Mouse (Mus musculus) thymus, adult 2 months (tissue): ENCODE data around the gene Plek. TPM values are rescaled to one million over a fixed set of nuclear protein-coding genes. Genes with fewer than 3 reads are reported as not detected.

Source experiments
- DNase-seq: peaks from one replicate; pipeline ENCODE4 v3.0.0; 2021
- H3K27ac ChIP-seq: fragments of 200-500 bp; 2 replicates; pipeline ENCODE4 v1.5.1; 2012; ENCODE audit warnings: low read length, control low read depth; ENCODE audit not compliant: control insufficient read depth, insufficient read depth
- H3K27me3 ChIP-seq: fragments of 200-500 bp; 2 replicates; pipeline ENCODE4 v1.6.1; 2012; ENCODE audit warnings: mild to moderate bottlenecking, low read length, moderate library complexity, mixed read lengths; ENCODE audit not compliant: control insufficient read depth, insufficient read depth
- H3K36me3 ChIP-seq: fragments of 200-500 bp; 2 replicates; pipeline ENCODE4 v1.6.1; 2012; ENCODE audit warnings: mild to moderate bottlenecking, low read length, moderate library complexity; ENCODE audit not compliant: control insufficient read depth, insufficient read depth
- H3K4me1 ChIP-seq: fragments of 200-500 bp; replicated peaks from 2 replicates; pipeline ENCODE4 v1.6.1; 2012; ENCODE audit warnings: low read length; ENCODE audit not compliant: control insufficient read depth, insufficient read depth
- H3K4me3 ChIP-seq: fragments of 200-500 bp; 2 replicates; pipeline ENCODE4 v1.5.1; 2012; ENCODE audit warnings: mild to moderate bottlenecking, low read length, control low read depth, moderate library complexity; ENCODE audit not compliant: control insufficient read depth, insufficient read depth
- CTCF ChIP-seq: fragments of 200-500 bp; IDR thresholded peaks from 2 replicates; pipeline ENCODE4 v1.5.1; 2012; ENCODE audit warnings: mild to moderate bottlenecking, control low read depth, low read length, moderate library complexity, borderline replicate concordance; ENCODE audit not compliant: control insufficient read depth, poor library complexity, insufficient read depth; ENCODE audit errors: extremely low read depth
- POLR2A ChIP-seq: fragments of 200-500 bp; IDR thresholded peaks from 2 replicates; pipeline ENCODE4 v1.6.1; 2012; ENCODE audit warnings: mild to moderate bottlenecking, low read length, control low read depth, moderate library complexity; ENCODE audit not compliant: control insufficient read depth, poor library complexity, insufficient read depth; ENCODE audit errors: extremely low read depth
- WGBS: fragments of 180-500 bp; shearing (Covaris S2); methylation state at CpG from one replicate; pipeline ENCODE4 v1.1.7; 2018; 5-methylcytosine and 5-hydroxymethylcytosine counted together
- polyA plus RNA-seq: library from polyadenylated mRNA; depleted of rRNA; stranded (reverse); fragments of >200 nt; gene quantifications from 2 replicates; pipeline ENCODE4 v1.2.3, GENCODE M21; 2012

The Plek gene
- polyA plus RNA-seq, 1 experiment = 2.9 TPM

- no peak for TF ChIP-seq CTCF
- no peak for TF ChIP-seq POLR2A
- Histone ChIP-seq H3K27me3 (no peaks in the 10 kb centered on the region), H3K36me3 (no peaks in the 10 kb centered on the region), H3K4me1 (no peaks in the 10 kb centered on the region; the same call in 1 of the 2 replicates), H3K4me3 (no peak overlapping the region), H3K27ac (no peak overlapping the region)
- 26% methylated on average over 6 of the region's 6 CpGs for WGBS
- no peak for DNase-seq
Observed at GRCm38 (mm10) chr11:16956115-16956862, 95.9 kb downstream of the Plek start.

- Histone ChIP-seq H3K4me3 (peak overlapping the region; percentile 71), H3K36me3 (no peaks in the 10 kb centered on the region), H3K27me3 (no peaks in the 10 kb centered on the region), H3K27ac (no peak overlapping the region), H3K4me1 (no peaks in the 10 kb centered on the region; the same call in 1 of the 2 replicates)
- under 1% methylated on average over 9 of the region's 9 CpGs for WGBS
- TF ChIP-seq CTCF (no peak), POLR2A (no peak)
- no peak for DNase-seq
Observed at GRCm38 (mm10) chr11:16951761-16952010, 100.5 kb downstream of the Plek start.

GRCm38 (mm10) chr11:16950976-16951760 lies 101.0 kb downstream of the Plek start, which contains the start of gene Fbxo48:
Gene Fbxo48 (plus strand): TSS chr11:16951375.
- WGBS = under 1% methylated on average over 38 of the region's 38 CpGs
- DNase-seq = peak; percentile 97
- Histone ChIP-seq H3K4me3 (peak within 1 kb of the TSS; percentile 71), H3K27ac (no peak within 1 kb of the TSS), H3K4me1 (no peaks in the 10 kb centered on the region; the same call in 1 of the 2 replicates), H3K36me3 (no peaks in the 10 kb centered on the region), H3K27me3 (no peaks in the 10 kb centered on the region)
- TF ChIP-seq POLR2A (peak; percentile 69), CTCF (0 out of 2 replicates have a peak, but pooled peaks have one; percentile 14)

- Histone ChIP-seq H3K4me3 (peak overlapping the region; percentile 41), H3K4me1 (no peaks in the 10 kb centered on the region; the same call in 1 of the 2 replicates), H3K27ac (no peak overlapping the region), H3K27me3 (no peaks in the 10 kb centered on the region), H3K36me3 (no peaks in the 10 kb centered on the region)
- WGBS = 14% methylated on average over 13 of the region's 13 CpGs
- DNase-seq = no peak
- no peak for TF ChIP-seq POLR2A
- no peak for TF ChIP-seq CTCF
Observed at GRCm38 (mm10) chr11:16950226-16950975, 101.8 kb downstream of the Plek start.

GRCm38 (mm10) chr11:16948756-16949155 lies 103.4 kb downstream of the Plek start:
- peaks cover 2% of the 10 kb centered on the region; the same call in 1 of the 2 replicates for H3K4me1 ChIP-seq
- WGBS = 34% methylated on average over 1 of the region's 1 CpGs
- no peak overlapping the region for H3K4me3 ChIP-seq
- TF ChIP-seq CTCF (no peak), POLR2A (no peak)
- H3K27ac ChIP-seq = no peak overlapping the region
- no peaks in the 10 kb centered on the region for H3K36me3 ChIP-seq
- peak; percentile 33 for DNase-seq
- H3K27me3 ChIP-seq = no peaks in the 10 kb centered on the region

GRCm38 (mm10) chr11:16943016-16943415 lies 109.2 kb downstream of the Plek start:
- Histone ChIP-seq H3K4me1 (0 out of 2 replicates have a peak, but pooled peaks cover 2% of the 10 kb centered on the region), H3K27ac (no peak overlapping the region), H3K4me3 (no peak overlapping the region), H3K36me3 (no peaks in the 10 kb centered on the region), H3K27me3 (no peaks in the 10 kb centered on the region)
- 86% methylated on average over 4 of the region's 4 CpGs for WGBS
- DNase-seq = no peak
- TF ChIP-seq POLR2A = no peak
- TF ChIP-seq CTCF = no peak
